Mouse (Mus musculus) heart, adult 2 months (tissue): ENCODE data around the gene Ssh1.

Experiments used
- CTCF ChIP-seq: fragments of 200-600 bp; IDR thresholded peaks from 2 replicates; pipeline ENCODE4 v1.8.1; 2022; ENCODE audit warnings: antibody characterized with exemption, mild to moderate bottlenecking, moderate library complexity
- EP300 ChIP-seq: fragments of 200-500 bp; IDR thresholded peaks from 2 replicates; pipeline ENCODE4 v1.6.1; 2011; ENCODE audit warnings: low read depth, low read length, control low read depth; ENCODE audit not compliant: insufficient read depth
- POLR2A ChIP-seq: fragments of 200-500 bp; IDR thresholded peaks from 2 replicates; pipeline ENCODE4 v1.6.1; 2011; ENCODE audit warnings: mild to moderate bottlenecking, low read depth, low read length, control low read depth; ENCODE audit not compliant: insufficient read depth

DNA sequence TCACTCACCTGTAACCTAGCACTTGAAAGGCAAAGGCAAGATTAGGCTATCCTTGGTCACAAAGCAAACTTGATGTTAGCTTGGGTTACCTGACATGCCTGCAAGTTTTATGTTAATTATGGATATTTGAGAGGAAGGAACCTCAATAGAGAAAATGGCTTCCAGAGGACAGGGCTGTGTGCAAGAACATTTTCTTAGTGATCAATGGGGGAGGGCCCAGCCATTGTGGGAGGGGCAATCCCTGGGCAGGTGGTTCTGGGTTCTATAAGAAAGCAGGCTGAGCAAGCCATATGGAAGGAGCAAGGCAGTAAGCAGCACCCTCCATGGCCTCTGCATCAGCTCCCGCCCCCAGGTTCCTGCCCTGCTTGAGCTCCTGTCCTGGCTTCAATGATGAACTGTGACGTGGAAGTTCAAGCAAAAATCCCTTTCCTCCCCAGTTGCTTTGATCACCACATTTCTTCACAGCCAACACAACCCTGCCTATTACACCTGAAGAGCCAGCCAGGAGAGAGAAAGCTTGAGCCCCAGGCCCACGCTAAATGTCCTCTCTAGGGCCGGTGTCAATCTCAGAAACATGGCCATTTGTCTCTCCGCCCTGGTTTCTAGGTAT, 105.4 kb downstream of the Ssh1 start:
- TF ChIP-seq POLR2A (no peak), CTCF (no peak), EP300 (no peak)
